Mouse (Mus musculus) heart, adult 9 months (tissue): ENCODE measurements around the gene Nck1.
A peak's percentile ranks its signal among the peaks of the same experiment; 100 is the strongest.

Experiments used
- DNase-seq, 2 experiments: peaks; one replicate each; pipeline ENCODE4 v3.0.0; 2022; ENCODE audit warnings: low spot score in 2 of 2

Gene Nck1

DNA sequence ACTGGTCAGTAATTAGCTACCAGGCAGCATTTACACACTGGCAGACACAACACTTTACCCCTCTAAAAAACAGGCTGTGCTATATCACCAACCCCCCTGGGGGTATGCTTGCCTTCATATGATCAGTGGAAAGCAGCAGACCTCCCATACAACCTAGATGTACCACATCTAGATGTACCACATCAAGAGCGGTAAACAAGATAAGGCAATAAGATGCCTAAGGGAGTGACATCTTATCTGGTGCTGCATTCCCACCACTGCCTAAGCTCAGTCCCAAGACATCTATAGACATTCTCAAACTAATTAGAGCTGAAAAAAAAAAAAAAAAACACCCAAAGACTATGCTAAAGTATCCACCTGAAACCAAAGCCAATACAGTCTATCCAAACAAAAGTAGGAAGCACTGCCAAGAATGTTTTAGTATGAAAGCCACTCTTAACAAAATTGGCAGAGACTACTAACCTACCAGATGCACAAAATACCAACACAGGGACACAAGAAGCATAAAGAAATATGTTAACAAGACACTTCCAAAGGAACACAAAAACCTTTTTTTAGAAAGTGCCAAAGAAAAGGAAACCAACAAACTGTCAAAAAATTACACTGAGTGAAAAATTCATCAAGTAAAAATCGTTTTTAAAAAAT lies 10.2 kb downstream of the Nck1 start:
- no peak for DNase-seq

GRCm38 (mm10) chr9:100534686-100535085 lies 11.2 kb downstream of the Nck1 start:
- no peak for DNase-seq

- DNase-seq = no peak
Observed at GRCm38 (mm10) chr9:100532847-100533505, 13.0 kb downstream of the Nck1 start.

- DNase-seq = no peak
Observed at GRCm38 (mm10) chr9:100531296-100531695, 14.6 kb downstream of the Nck1 start.

- no peak for DNase-seq
Observed at GRCm38 (mm10) chr9:100525225-100525624, 20.7 kb downstream of the Nck1 start.

GRCm38 (mm10) chr9:100522029-100522428 lies 23.9 kb downstream of the Nck1 start:
- DNase-seq = no peak

GRCm38 (mm10) chr9:100520586-100520985 lies 25.3 kb downstream of the Nck1 start:
- DNase-seq = peak; percentile 49 to 72

DNA sequence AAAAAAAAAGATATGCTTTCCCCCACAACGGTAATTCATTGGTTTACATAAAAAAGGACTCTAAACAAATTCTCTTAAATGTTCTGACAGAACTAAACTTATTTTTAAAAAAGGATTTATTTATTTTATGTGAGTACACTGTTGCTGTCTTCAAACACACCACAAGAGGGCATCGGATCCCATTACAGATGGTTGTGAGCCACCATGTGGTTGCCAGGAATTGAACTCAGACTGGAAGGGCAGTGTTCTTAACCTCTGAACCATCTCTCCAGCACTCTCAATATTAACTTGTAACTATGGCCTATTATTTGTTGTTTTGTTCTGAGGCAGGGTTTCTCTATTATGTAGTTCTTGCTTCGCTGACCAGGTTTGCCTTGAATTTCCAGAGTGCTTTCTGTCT lies 25.9 kb downstream of the Nck1 start:
- DNase-seq = no peak

DNA sequence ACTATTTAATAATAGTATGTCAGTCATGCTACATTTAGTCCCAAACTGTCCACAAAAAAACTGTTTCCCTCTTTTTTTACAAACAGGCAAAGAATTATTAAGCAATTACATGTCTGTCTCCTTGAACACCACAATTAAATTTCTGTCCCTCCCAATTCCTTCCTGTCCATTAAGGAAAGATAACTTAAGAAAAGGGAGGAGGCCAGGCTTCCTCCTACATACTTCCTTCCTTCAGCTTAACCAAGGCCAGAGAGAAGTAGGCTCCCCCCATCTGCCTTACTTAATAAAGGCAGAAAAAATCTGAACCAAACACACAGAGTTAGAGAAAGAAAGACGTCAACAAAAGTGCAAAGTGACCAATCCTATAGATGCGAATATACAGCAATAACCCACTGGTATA lies 38.4 kb downstream of the Nck1 start:
- DNase-seq = peak; percentile 60 to 73

DNA sequence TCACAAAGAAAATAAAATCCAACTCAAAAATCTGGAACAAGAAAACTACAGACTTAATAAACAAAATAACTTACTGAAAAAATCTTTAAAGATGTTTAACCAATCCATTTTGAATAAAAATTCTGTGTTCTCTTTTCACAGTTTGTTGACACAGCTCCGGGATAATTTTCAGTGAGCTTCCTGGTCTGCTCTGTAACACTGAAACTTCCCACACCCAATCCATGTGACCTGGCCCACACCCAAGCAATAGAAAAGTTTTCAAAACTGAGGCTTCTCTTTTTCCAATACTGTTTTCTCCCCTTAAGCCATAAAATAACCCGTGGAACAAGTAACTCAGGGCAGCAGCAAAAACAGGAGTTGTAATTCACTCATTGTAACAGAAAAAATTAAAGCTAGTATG lies 39.3 kb downstream of the Nck1 start:
- DNase-seq = peak; percentile 67 to 80

DNA sequence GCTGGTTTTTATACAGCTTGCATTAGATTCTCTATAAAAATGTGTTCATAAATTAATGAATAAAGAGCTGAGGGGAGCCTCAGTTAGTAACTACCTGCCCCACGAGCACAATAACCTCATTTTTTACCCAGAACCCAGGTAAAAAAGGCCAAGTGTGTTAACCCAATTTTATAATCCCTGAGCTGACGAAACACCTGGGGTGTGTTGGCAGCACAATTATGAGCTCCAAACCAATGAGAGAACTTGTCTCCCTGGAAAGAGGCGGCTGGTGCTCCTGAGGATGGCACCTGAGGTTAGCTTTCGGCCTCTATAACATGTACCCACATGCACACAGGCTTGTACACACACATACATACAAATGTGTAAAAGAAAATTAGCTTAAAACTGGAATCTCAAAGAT lies 40.4 kb downstream of the Nck1 start:
- DNase-seq = no peak

GRCm38 (mm10) chr9:100493611-100494261 lies 52.2 kb downstream of the Nck1 start:
- DNase-seq = no peak

DNA sequence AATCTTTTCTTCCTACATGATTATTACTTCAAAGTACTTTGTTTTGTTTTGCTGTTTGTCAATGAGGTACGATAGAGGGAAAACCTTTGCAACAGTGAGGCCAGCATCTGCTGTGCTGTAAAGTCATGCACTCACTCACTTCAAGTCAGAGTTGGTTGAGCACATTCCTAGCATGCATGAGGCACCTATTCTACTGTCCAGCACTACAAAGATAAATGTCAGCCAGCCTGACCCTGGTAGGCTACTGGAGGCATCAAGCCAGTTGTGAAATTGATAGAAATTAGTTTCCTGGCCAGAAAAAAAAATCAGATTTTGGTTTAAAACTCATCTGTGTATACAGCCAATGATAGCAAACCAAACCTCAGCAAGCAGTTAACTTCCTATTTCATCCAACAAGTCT lies 54.5 kb downstream of the Nck1 start:
- DNase-seq = no peak

DNA sequence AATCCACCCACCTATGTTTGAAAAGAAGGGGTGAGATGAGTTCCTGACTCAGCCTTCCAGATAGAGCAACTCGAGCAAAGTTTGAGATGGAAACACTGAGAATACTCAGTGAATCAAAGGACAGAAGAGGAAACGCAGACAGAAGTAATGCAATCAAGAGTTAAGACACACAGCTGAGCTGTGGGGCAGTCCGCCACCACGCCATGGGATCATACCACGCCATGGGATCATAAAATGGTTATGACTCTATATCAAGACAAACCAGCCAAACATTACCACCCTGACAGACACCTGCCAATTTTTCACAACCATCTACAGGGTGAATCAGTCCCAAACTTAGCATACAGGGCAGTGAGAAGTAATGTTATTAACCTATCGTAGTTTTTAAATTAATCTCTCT lies 57.0 kb downstream of the Nck1 start:
- DNase-seq = no peak

DNA sequence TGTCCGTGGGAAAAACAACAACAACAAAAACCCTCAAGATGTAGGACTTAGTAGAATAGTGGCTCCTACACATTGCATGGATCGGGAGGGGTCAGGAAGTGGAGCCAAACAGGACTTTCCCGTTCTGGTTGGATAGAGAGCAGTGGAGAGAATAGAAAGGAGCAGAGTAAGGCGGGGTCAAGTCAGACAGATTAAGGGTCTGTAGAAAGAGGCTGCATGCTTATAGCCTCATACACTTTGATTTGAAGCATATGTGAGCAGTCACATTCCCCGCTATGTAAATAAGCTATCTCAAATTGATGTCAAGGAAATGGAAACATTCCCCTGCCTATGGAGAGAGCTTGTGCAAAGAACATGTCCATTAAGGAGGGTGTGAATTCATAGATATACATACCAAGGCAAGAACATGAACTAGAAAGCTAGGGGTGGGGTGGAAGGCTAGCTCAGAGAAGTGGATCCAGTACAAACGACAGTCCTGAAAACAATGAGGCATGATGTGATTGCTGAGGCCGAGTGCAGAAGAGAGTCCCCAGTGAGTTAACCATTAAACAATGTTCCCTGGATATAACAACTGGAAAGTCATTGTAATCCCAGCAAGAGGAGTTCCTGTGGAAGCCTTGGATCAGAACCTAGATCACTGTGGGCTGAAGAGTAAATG lies 57.7 kb downstream of the Nck1 start:
- DNase-seq = peak; percentile 43 to 66

- no peak for DNase-seq
Observed at GRCm38 (mm10) chr9:100486431-100486830, 59.5 kb downstream of the Nck1 start, which contains the start of gene Il20rb. TSS of gene Il20rb (minus strand) at chr9:100486788.

DNA sequence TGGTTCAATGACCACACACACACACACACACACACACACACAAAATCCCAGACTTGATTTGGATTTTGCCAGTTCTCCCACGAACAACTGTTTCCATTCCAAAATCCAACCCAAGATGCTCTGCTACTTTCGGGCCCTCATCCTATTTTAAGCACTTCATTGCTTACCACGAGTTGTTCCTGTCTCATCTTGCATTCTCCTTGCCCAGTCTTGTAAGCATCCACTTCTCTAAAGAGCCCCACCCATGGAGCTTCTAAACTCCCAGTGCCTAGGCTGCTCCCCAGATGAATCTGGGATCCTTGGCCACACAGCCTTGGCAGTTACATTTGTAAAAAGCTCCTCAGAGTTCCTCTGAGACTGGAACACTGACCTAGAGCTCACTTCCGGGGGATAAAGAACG lies 62.6 kb downstream of the Nck1 start:
- DNase-seq = no peak

DNA sequence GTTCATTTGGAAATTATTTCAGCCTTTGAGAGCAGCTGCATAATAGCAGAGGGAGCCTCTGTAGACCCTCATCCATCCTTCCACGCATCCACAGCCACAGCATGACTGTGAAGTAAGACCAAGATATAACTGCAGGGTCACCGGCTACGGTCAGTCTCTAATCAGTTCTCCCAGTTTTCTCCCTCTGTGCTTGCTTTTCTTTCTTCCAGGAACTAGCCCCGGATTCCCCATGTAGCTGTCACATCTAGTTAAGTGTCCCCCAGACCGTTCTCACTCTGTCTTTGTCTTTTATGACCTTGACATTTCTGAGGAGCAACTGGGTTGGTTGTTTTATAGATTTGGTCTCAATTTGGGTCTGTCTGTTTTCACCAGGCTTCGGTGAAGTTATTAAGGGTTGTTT lies 64.3 kb downstream of the Nck1 start:
- DNase-seq = no peak

GRCm38 (mm10) chr9:100474056-100474455 lies 71.9 kb downstream of the Nck1 start:
- DNase-seq = no peak

- no peak for DNase-seq
Observed at GRCm38 (mm10) chr9:100473361-100473760, 72.6 kb downstream of the Nck1 start.

DNA sequence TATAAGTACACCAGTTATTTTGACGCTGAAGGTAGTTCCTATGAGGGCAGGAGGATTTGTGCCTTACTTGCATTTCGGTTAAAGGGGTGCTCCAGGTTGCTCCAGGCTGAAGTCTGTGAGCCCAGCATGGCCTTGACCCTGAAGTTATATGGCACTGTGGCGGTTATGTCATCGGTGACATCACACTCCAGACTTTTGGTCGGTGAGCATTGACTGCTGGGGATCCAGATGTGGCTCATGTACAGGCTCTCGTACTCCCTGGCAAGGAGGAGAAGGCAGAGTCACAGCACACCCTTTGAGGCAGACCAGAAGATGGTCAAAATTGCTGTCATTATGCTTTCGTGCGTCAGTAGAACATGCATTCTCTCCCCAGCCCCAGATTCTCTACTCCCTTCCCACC lies 73.0 kb downstream of the Nck1 start:
- DNase-seq = no peak

- DNase-seq = no peak
Observed at GRCm38 (mm10) chr9:100471605-100471953, 74.4 kb downstream of the Nck1 start.
